Mouse (Mus musculus): ENCODE data around the gene Itch. TPM values are rescaled to one million over a fixed set of nuclear protein-coding genes. Genes with fewer than 3 reads are reported as not detected.

Itch gene
- polyA plus RNA-seq (2012), result 2.8 and 3.1 TPM in 2 replicates

DNA sequence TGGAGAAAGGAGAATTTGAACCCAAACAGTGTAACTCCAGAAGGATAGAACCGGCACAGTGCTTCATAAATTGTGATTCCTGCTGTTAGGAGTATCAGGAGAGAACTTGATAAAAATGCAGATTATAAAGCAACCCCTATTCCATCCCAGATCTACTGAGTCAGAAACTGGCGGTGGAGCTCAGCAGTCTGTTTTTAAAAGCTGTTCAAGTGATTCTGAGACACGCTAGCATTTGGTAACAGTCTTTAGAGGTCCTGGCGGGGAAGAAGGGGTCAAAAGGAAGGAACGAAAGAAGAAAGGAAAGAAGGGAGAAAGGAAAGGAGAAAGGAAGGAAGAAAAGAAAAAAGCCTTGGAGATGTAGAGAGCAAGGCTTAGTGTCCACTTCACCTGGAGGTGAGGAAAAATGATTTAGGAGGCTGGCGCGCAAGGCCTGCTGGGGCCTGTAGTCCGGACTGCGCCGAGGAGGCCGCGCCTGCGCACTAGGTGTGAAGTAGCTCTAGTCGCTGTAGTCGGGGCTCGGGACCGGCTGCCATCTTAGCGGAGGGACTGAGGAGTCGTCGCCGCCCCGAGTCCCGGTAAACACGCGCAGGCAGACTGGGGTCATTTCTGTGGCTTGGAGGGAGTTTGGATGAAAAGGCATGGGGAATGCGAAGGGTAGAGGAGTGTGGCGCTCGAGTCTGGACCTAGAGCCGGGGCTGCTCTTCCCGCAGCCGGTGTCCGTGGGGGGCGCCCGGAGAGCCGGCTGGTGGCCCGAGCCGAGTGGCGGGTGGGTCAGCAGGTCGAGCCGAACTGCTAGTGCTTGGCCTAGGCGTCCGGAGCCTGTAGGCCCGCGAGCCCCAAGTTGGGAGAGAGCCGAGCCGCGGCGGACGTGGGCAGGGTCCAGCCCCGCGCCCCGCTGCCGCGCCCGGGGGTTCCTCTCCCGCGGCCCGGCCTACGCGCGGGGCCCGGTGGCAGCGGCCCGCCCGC is at the start of gene Itch:
TSS of gene Itch (plus strand) at position 499 of the 966 bp plus-strand sequence.

DNA sequence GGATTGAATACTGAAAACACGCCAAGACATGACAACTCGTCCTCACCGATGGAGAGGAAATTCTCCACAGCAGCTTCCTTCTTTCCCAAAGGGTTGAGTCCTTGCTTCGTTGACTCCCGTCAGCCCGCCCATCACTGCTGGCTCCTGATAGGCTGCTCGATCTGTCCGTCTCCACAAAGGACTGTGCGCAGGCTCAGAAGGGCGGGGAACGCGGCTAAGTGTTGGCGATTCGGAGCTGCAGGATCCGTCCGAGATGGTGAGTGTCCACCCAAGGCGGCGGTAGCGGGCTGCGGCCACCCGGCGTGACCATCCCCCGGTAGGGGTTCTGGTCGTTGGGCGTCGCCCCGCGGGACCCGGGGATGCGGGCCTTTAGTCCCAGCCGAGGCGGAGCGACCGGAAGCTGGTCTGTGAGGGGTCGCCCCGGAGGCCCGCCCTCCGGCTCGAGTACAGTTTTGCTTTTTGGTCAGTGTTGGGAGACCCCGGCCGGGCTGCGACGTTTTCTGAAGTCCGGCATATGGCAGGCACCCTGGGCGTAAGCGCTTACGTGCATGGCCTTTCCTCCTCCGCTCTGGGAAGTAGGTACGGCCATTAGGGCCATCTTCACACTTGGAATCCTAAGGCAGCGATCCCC is 103.2 kb downstream of the Itch start, which contains the start of gene Dynlrb1:
TSS of gene Dynlrb1 (plus strand) at position 172 of the 631 bp plus-strand sequence.

DNA sequence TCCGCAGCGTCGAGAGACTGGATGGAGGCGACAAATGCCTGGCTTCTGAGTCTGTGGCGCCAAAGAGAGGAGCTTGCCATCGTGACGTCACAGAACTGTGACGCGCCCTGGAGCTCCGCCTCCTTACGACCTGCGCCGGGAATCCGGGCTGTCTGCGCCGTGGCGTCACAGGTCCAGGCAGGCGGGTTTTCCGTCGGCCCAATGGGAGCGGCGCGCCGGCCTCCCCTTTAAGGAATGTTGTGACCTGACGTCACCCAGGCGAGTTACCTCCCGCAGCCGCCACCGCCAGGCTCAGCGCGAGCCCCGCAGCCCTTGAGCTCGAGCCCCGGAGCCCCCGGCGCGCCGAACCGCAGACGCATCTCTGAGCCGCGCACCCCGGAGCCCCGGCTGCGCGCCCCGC is 142.9 kb downstream of the Itch start, which contains the start of gene Map1lc3a:
TSS of gene Map1lc3a (plus strand) at position 103 of the 400 bp plus-strand sequence.

Other genes with a start within 250 kb of the Itch start
- 14.7 and 19.3 TPM in 2 replicates for gene Eif2s2, start 240.6 kb upstream of the Itch start, polyA plus RNA-seq (2012)
- 0.02 and 0.03 TPM in 2 replicates for gene Gm14226, start 115.2 kb upstream of the Itch start, polyA plus RNA-seq (2012)
- gene Ahcy, start 59.0 kb upstream of the Itch start, polyA plus RNA-seq (2012), result 53.5 and 60.6 TPM in 2 replicates
- 113 and 117 TPM in 2 replicates for gene Dynlrb1, start 103.0 kb downstream of the Itch start, polyA plus RNA-seq (2012)
- 54.0 and 58.5 TPM in 2 replicates for gene Map1lc3a, start 142.8 kb downstream of the Itch start, polyA plus RNA-seq (2012)
- 19.7 and 21.6 TPM in 2 replicates for gene Pigu, start 223.9 kb downstream of the Itch start, polyA plus RNA-seq (2012)
- 18.4 and 19.9 TPM in 2 replicates for gene Trp53inp2, start 247.6 kb downstream of the Itch start, polyA plus RNA-seq (2012)